Mouse (Mus musculus): ENCODE results near the gene Fkbp10. TPM values are rescaled to one million over a fixed set of nuclear protein-coding genes. Genes with fewer than 3 reads are reported as not detected.

The Fkbp10 gene
- polyA plus RNA-seq (2014; fragmentation: Illumina TruSeq; extraction: RNeasy Lipid Tissue Mini Kit (QIAGEN cat#74804); ENCODE audit: low read depth, low replicate concordance), result 1.4 TPM

DNA sequence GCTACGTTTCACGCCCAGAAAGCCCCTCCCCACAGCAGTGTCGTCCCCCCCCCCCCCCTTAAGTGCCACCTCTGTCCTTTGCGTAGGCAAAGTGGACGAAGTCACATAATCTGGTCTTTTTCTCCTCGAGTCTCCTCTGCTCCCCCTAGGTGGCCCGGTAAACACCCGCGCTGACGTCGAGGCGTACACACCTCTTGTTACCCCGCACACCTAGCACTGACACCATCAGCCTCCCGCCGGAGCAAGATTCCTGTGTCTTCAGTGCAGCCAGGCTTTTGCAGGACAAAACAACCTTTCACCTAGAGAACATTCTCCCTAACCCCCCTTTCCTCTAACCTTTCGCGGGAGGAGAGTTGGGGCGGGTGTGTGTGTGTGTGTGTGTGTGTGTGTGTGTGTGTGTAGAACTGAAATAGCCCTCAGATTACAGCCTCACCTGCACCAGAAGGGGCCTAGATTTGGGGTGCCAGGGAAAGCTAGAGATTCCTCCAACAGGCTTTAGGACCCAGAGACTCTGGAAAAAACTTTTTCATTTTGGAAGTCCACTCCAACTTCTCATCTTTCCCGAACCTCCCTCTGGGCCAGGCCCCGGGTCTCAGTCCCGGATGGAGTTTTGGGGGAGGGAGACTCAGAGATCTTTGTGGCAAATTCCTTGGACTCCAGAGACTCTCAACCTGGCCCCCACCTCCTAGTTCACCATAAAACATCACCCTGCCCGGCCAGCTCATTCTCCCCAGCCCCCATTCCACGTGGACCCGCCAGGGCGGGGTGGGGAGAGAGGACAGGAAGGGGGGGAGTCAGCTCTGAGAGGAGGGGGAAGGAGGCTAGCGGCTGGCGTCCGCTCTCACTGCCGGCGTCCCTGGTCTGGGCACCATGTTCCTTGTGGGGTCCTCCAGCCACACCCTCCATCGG lies at the start of gene Fkbp10:
Fkbp10 (plus strand) TSS at position 784 of the 909 bp plus-strand sequence.

DNA sequence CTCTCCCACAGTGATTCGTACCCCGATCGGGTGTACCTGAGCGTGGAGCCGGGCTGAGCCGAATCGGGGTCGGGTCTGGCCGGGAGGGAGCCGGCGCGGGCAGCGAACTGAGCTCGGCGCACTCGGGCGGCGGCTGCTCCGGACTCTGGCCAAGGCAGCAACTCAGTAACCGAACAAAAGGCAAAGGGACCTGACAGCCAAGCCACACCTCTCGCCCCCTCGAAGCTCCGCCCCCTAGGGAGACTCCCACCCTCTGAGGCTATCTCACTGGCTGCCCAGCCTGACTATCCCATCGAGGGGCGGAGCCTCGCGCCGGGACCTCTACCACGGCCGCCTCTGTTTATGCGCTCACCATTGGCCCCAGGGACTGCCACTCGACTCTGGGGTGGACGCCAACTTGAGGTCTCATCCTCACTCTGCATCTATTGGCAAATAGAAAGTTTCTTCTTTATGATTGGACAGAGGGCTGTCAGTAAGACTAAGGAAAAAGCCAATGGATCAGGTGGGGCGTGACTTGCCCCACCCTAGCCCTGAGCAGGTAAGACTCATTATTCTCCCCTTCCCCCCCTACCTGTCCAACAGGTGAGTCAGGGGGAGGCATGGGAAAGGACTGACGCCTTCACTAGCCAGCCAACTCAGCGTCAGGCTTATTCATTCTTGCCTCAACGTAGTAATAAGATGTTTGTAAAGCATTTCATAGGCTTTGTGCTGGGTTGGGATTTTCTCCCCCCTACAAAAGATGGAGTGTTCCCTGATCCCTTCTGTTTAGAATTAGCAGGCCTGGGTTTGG lies 17.7 kb upstream of the Fkbp10 start, which contains the start of gene Jup:
Jup (minus strand) TSS at position 164 of the 790 bp plus-strand sequence.

DNA sequence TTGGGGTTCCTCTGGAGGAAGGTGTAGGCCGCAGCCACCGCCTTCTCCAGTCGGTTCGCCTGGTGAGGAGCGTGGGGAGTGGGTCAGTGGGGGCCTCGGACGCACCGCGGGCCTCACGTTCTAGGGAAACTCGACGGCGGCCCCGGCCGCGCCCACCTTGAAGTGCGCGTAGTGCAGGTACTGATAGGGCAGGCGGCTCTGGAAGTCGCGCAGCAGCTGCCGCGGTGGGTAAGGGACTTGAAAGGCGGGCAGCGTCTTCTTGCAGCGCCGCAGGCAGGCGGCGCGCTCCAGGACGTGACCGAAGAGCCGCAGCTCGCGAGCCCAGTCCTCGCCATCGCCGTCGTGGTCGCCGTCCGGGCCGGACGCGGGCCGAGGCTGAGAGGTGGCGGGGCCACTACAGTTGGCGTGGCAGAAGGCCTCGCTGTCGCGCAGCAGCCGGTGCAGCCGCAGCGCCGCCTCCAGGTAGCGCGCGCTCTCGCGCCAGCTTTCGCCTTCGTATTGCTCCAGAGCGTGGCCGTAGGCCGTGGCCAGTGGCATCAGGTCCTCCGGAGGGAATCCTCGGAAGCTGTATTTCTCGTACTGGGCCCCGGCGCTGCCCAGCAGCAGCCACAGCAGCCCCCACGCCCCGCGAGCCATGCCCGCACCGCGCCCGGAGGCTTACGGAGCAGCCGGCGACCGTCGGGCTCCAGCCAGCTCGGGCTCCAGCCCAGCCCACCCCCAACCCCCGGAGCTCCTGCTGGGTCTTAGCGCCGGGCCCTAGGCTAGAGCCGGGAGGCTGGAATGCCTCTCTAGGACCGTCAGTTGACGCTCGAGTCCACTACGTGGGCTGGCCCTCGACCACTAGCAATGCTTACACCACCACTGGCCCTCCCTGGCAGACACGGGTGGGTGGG lies 1.2 kb upstream of the Fkbp10 start, which contains the start of gene P3h4:
P3h4 (minus strand) TSS at position 816 of the 893 bp plus-strand sequence.

DNA sequence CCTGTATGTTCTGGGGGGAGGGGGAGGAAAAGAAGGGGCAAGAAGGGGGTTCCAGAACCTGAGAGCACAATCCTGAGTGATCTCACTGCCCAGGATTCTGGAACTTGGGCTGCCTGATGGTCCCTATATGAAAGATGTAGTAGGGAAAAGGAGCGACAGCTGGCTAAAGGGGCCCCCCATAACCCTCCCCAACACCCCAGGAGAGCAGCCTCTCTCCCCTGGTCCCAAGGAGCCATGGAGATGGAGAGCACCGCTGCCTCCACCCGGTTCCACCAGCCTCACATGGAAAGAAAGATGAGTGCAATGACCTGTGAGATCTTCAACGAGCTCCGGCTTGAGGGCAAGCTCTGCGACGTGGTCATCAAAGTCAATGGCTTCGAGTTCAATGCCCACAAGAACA lies 26.3 kb downstream of the Fkbp10 start, which contains the start of the genes Nt5c3b and Klhl10:
Nt5c3b (minus strand) TSS at position 12 of the 400 bp plus-strand sequence.
Klhl10 (plus strand) TSS at position 121 of the 400 bp plus-strand sequence.

DNA sequence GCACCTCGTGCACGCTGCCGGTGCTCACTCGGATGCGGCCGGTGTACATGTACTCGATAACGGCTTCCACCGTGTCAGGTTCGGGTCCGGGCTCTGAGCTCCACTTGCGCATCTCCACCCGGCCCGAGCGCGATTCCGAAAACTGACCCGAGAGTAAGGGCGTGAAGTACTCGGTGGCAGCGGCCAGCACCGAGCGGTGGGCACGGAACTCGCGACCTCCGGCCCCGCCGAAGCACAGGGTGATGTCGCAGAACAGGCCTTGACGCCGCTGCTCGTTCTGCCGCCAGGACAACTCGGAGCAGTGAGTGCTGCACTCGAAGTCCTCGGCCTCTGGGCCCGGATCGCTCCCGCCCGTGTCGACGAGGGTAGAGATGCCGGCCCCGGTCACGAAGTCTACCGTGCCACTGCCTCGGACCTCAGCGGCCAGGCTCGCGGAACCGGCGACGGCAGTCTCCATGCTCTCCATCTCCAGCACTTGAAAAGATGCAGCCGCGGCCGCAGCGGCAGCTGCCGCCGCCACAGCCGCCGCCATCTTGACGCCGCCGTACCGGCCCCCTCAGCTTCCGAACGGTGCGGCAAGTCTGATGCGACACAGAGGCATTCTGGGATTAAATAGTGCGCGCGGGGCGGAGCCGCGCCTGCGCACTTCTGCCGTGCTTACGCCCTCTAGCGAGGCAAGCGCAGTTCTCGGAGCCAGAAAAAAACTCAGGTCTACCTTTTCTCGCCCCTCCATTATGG lies 56.9 kb downstream of the Fkbp10 start, which contains the start of gene Klhl11:
Klhl11 (minus strand) TSS at position 545 of the 738 bp plus-strand sequence.

Other genes with a start within 250 kb of the Fkbp10 start
- gene Krt9, start 222.5 kb upstream of the Fkbp10 start, polyA plus RNA-seq (2014; fragmentation: Illumina TruSeq; extraction: RNeasy Lipid Tissue Mini Kit (QIAGEN cat#74804); ENCODE audit: low read depth, low replicate concordance), result not detected
- not detected for gene Krt14, start 208.1 kb upstream of the Fkbp10 start, polyA plus RNA-seq (2014; fragmentation: Illumina TruSeq; extraction: RNeasy Lipid Tissue Mini Kit (QIAGEN cat#74804); ENCODE audit: low read depth, low replicate concordance)
- not detected for gene Krt16, start 166.8 kb upstream of the Fkbp10 start, polyA plus RNA-seq (2014; fragmentation: Illumina TruSeq; extraction: RNeasy Lipid Tissue Mini Kit (QIAGEN cat#74804); ENCODE audit: low read depth, low replicate concordance)
- not detected for gene Krt17, start 154.7 kb upstream of the Fkbp10 start, polyA plus RNA-seq (2014; fragmentation: Illumina TruSeq; extraction: RNeasy Lipid Tissue Mini Kit (QIAGEN cat#74804); ENCODE audit: low read depth, low replicate concordance)
- not detected for gene Krt42, start 145.8 kb upstream of the Fkbp10 start, polyA plus RNA-seq (2014; fragmentation: Illumina TruSeq; extraction: RNeasy Lipid Tissue Mini Kit (QIAGEN cat#74804); ENCODE audit: low read depth, low replicate concordance)
- 1,846 TPM for gene Eif1, start 95.8 kb upstream of the Fkbp10 start, polyA plus RNA-seq (2014; fragmentation: Illumina TruSeq; extraction: RNeasy Lipid Tissue Mini Kit (QIAGEN cat#74804); ENCODE audit: low read depth, low replicate concordance)
- not detected for gene Gast, start 81.3 kb upstream of the Fkbp10 start, polyA plus RNA-seq (2014; fragmentation: Illumina TruSeq; extraction: RNeasy Lipid Tissue Mini Kit (QIAGEN cat#74804); ENCODE audit: low read depth, low replicate concordance)
- 5.1 TPM for gene Hap1, start 59.6 kb upstream of the Fkbp10 start, polyA plus RNA-seq (2014; fragmentation: Illumina TruSeq; extraction: RNeasy Lipid Tissue Mini Kit (QIAGEN cat#74804); ENCODE audit: low read depth, low replicate concordance)
- gene Jup, start 17.9 kb upstream of the Fkbp10 start, polyA plus RNA-seq (2014; fragmentation: Illumina TruSeq; extraction: RNeasy Lipid Tissue Mini Kit (QIAGEN cat#74804); ENCODE audit: low read depth, low replicate concordance), result 2.2 TPM
- gene P3h4, start 861 bp upstream of the Fkbp10 start, polyA plus RNA-seq (2014; fragmentation: Illumina TruSeq; extraction: RNeasy Lipid Tissue Mini Kit (QIAGEN cat#74804); ENCODE audit: low read depth, low replicate concordance), result 10.6 TPM
- gene Nt5c3b, start 26.1 kb downstream of the Fkbp10 start, polyA plus RNA-seq (2014; fragmentation: Illumina TruSeq; extraction: RNeasy Lipid Tissue Mini Kit (QIAGEN cat#74804); ENCODE audit: low read depth, low replicate concordance), result 30.2 TPM
- gene Klhl10, start 26.2 kb downstream of the Fkbp10 start, polyA plus RNA-seq (2014; fragmentation: Illumina TruSeq; extraction: RNeasy Lipid Tissue Mini Kit (QIAGEN cat#74804); ENCODE audit: low read depth, low replicate concordance), result not detected
- gene Klhl11, start 57.0 kb downstream of the Fkbp10 start, polyA plus RNA-seq (2014; fragmentation: Illumina TruSeq; extraction: RNeasy Lipid Tissue Mini Kit (QIAGEN cat#74804); ENCODE audit: low read depth, low replicate concordance), result 33.4 TPM
- 787 TPM for gene Acly, start 112.3 kb downstream of the Fkbp10 start, polyA plus RNA-seq (2014; fragmentation: Illumina TruSeq; extraction: RNeasy Lipid Tissue Mini Kit (QIAGEN cat#74804); ENCODE audit: low read depth, low replicate concordance)
- gene Ttc25, start 129.9 kb downstream of the Fkbp10 start, polyA plus RNA-seq (2014; fragmentation: Illumina TruSeq; extraction: RNeasy Lipid Tissue Mini Kit (QIAGEN cat#74804); ENCODE audit: low read depth, low replicate concordance), result 0.64 TPM
- 9.6 TPM for gene Cnp, start 159.2 kb downstream of the Fkbp10 start, polyA plus RNA-seq (2014; fragmentation: Illumina TruSeq; extraction: RNeasy Lipid Tissue Mini Kit (QIAGEN cat#74804); ENCODE audit: low read depth, low replicate concordance)
- 2.7 TPM for gene Nkiras2, start 203.5 kb downstream of the Fkbp10 start, polyA plus RNA-seq (2014; fragmentation: Illumina TruSeq; extraction: RNeasy Lipid Tissue Mini Kit (QIAGEN cat#74804); ENCODE audit: low read depth, low replicate concordance)
- 169 TPM for gene Dnajc7, start 204.5 kb downstream of the Fkbp10 start, polyA plus RNA-seq (2014; fragmentation: Illumina TruSeq; extraction: RNeasy Lipid Tissue Mini Kit (QIAGEN cat#74804); ENCODE audit: low read depth, low replicate concordance)

Measured in adrenal gland, adult 10 weeks (tissue).